Mouse (Mus musculus) spleen, postnatal 0 days (tissue): ENCODE data around the gene Vsig1. TPM values are rescaled to one million over a fixed set of nuclear protein-coding genes. Genes with fewer than 3 reads are reported as not detected.

Experiments
- polyA plus RNA-seq: library from polyadenylated mRNA; unstranded; fragments of >200 nt; fragmentation: Nextera tagmentation; extraction: Ambion mirVana; gene quantifications from 2 replicates; pipeline ENCODE4 v1.2.1, GENCODE M21; 2015

The Vsig1 gene
- 0.06 and 0.13 TPM in 2 replicates for polyA plus RNA-seq

GRCm38 (mm10) chrX:140907360-140907759 is at the start of gene Vsig1:
TSS of gene Vsig1 (plus strand) at chrX:140907608.

GRCm38 (mm10) chrX:140956272-140956940 is 49.0 kb downstream of the Vsig1 start, which contains the start of the genes Psmd10 and Atg4a:
TSS of gene Psmd10 (minus strand) at chrX:140956728.
TSS of gene Atg4a (plus strand) at chrX:140956907.

Other genes with a start within 250 kb of the Vsig1 start
- gene Mid2, start 243.0 kb upstream of the Vsig1 start, polyA plus RNA-seq: 1.2 and 1.6 TPM in 2 replicates
- not detected in 2 replicates for gene Tex13b, start 94.2 kb upstream of the Vsig1 start, polyA plus RNA-seq
- 45.1 and 45.4 TPM in 2 replicates for gene Psmd10, start 49.1 kb downstream of the Vsig1 start, polyA plus RNA-seq
- 35.4 and 36.0 TPM in 2 replicates for gene Atg4a, start 49.3 kb downstream of the Vsig1 start, polyA plus RNA-seq